Mouse (Mus musculus) ES-Bruce4 (cell line): ENCODE results near the gene Entpd8.

Source experiments
- CTCF ChIP-seq: IDR thresholded peaks from one replicate; pipeline ENCODE4 v1.8.1; 2011; ENCODE audit warnings: low read depth, low read length
- EP300 ChIP-seq: IDR thresholded peaks from 2 replicates; pipeline ENCODE4 v1.6.1; 2011; ENCODE audit warnings: low read depth, low read length; ENCODE audit not compliant: insufficient read depth
- POLR2A ChIP-seq: IDR thresholded peaks from one replicate; pipeline ENCODE4 v1.8.1; 2011; ENCODE audit warnings: low read length; ENCODE audit not compliant: insufficient read depth

- TF ChIP-seq CTCF (no peak), POLR2A (no peak), EP300 (no peak)
Measured at GRCm38 (mm10) chr2:25069537-25069936, 10.6 kb upstream of the Entpd8 start.
